Mouse (Mus musculus) spleen, adult 2 months (tissue): ENCODE data around the gene Rala.

ENCODE experiments used
- CTCF ChIP-seq: fragments of 200-500 bp; IDR thresholded peaks from 2 replicates; pipeline ENCODE4 v1.5.1; 2011; ENCODE audit warnings: mild to moderate bottlenecking, inconsistent platforms; ENCODE audit not compliant: insufficient read depth, insufficient read length, insufficient replicate concordance; ENCODE audit errors: extremely low read depth
- POLR2A ChIP-seq: fragments of 200-500 bp; IDR thresholded peaks from 2 replicates; pipeline ENCODE4 v1.6.1; 2011; ENCODE audit warnings: low read depth, low read length, inconsistent platforms

DNA sequence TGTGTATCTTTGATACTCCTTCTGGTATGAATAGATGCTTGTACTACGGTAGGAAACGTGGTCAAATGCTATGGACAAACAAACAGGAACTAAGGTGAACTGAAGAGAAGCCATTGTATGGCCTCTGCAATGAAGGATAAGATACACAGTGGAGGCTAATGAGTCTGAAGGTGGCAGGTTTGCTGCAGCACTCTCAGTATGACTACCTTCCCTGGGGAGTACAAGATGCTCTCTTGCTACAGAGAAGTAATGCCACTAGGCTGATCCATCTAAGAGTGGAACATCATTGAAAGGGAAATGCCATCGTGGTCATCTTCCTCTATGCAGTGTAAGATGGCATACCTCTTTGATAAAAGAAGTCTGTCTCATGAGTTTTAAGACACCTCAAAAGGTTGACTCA is 111.1 kb downstream of the Rala start:
- TF ChIP-seq CTCF, result no peak
- TF ChIP-seq POLR2A, result no peak
